Mouse (Mus musculus) limb, embryonic 11.5 days (tissue): ENCODE results near the gene Gm17655. TPM values are rescaled to one million over a fixed set of nuclear protein-coding genes. Genes with fewer than 3 reads are reported as not detected.
A peak's percentile ranks its signal among the peaks of the same experiment; 100 is the strongest.

ENCODE experiments used
- ATAC-seq: fragments of 200-750 bp; cut with Nextera tagmentation; 2 replicates; pipeline ENCODE4 v1.8.0; 2017; ENCODE audit warnings: low read depth; ENCODE audit not compliant: insufficient number of reproducible peaks, low FRiP score, low TSS enrichment
- DNase-seq: peaks from one replicate; pipeline ENCODE4 v3.0.0-alpha.2; 2015; ENCODE audit warnings: low spot score
- H3K27ac ChIP-seq: fragments of 300-500 bp; sonication (generic); replicated peaks from 2 replicates; pipeline ENCODE4 v1.5.1; 2014; ENCODE audit warnings: low read depth, mild to moderate bottlenecking, low read length
- H3K27me3 ChIP-seq: fragments of 300-500 bp; sonication (generic); 2 replicates; pipeline ENCODE4 v1.6.1; 2014; ENCODE audit warnings: mild to moderate bottlenecking, low read length, mixed read lengths; ENCODE audit not compliant: control insufficient read depth, insufficient read depth
- H3K36me3 ChIP-seq: fragments of 300-500 bp; sonication (generic); 2 replicates; pipeline ENCODE4 v1.6.1; 2014; ENCODE audit warnings: mild to moderate bottlenecking, low read length, moderate library complexity, mixed read lengths; ENCODE audit not compliant: control insufficient read depth, insufficient read depth
- H3K4me1 ChIP-seq: fragments of 300-500 bp; sonication (generic); 2 replicates; pipeline ENCODE4 v1.6.1; 2014; ENCODE audit warnings: low read length, mixed read lengths; ENCODE audit not compliant: control insufficient read depth, insufficient read depth
- H3K4me2 ChIP-seq: fragments of 300-500 bp; sonication (generic); 2 replicates; pipeline ENCODE4 v1.6.1; 2014; ENCODE audit warnings: low read depth, mild to moderate bottlenecking, moderate library complexity; ENCODE audit not compliant: severe bottlenecking
- H3K4me3 ChIP-seq: fragments of 300-500 bp; sonication (generic); 2 replicates; pipeline ENCODE4 v1.5.1; 2014; ENCODE audit warnings: low read depth, low read length
- H3K9ac ChIP-seq: fragments of 300-500 bp; sonication (generic); 2 replicates; pipeline ENCODE4 v1.6.1; 2014; ENCODE audit warnings: mild to moderate bottlenecking, low read length
- H3K9me3 ChIP-seq: fragments of 300-500 bp; sonication (generic); 2 replicates; pipeline ENCODE4 v1.6.1; 2016; ENCODE audit warnings: low read length; ENCODE audit not compliant: control insufficient read depth
- WGBS: fragments of 180-500 bp; shearing (Covaris S2); extraction: QIAGEN DNeasy Blood & Tissue Kit; methylation state at CpG from one replicate; pipeline ENCODE4 v1.1.7; 2014; 5-methylcytosine and 5-hydroxymethylcytosine counted together
- polyA plus RNA-seq: library from polyadenylated mRNA; unstranded; fragments of >200 nt; fragmentation: Nextera tagmentation; extraction: Ambion mirVana; gene quantifications from 2 replicates; pipeline ENCODE4 v1.2.1, GENCODE M21; 2014

Gene Gm17655
- polyA plus RNA-seq, 1 experiment from 2014 or later, result 8.3 TPM

DNA sequence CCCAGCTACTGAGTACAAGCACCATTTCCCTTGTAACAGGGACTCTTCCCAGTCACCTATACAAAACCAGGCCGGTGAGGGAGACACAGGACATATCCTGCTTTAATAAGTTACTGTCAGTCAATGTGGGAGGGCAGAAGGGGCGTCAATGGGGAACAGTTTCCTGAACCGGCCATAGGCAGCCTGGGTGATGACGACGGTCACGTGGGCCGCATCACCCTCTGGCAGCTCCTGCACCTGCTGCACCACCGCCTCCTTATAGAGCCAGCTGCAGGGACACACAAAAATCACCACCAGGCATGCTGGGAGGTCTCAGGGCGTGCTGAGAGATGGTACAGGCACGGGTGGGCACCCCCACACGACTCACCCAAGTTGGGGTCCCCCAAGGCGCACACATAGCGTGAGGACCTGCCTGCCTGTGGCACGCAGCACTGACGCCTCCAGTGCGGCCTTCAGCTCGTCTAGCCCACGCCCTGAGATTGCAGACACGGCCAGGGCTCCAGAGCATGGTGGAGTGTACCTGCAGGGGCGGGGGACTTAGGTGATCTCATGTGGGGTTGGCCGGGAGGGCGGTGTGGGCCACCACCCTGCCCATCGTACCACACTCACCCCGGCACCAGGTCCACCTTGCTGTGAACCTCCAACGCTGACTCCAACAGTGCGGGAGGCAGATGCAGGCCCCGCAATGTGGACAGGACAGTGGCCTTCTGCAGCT, 31.7 kb upstream of the Gm17655 start:
- ATAC-seq (no peak), DNase-seq (no peak)
- Histone ChIP-seq H3K9ac (no peak overlapping the region), H3K27me3 (no peaks in the 10 kb centered on the region), H3K36me3 (peaks cover 29% of the 10 kb centered on the region), H3K4me3 (no peak overlapping the region), H3K27ac (no peak overlapping the region), H3K4me2 (no peak overlapping the region), H3K9me3 (no peaks in the 10 kb centered on the region), H3K4me1 (peaks cover 17% of the 10 kb centered on the region)
- WGBS, result 93% methylated on average over 27 of the region's 27 CpGs

DNA sequence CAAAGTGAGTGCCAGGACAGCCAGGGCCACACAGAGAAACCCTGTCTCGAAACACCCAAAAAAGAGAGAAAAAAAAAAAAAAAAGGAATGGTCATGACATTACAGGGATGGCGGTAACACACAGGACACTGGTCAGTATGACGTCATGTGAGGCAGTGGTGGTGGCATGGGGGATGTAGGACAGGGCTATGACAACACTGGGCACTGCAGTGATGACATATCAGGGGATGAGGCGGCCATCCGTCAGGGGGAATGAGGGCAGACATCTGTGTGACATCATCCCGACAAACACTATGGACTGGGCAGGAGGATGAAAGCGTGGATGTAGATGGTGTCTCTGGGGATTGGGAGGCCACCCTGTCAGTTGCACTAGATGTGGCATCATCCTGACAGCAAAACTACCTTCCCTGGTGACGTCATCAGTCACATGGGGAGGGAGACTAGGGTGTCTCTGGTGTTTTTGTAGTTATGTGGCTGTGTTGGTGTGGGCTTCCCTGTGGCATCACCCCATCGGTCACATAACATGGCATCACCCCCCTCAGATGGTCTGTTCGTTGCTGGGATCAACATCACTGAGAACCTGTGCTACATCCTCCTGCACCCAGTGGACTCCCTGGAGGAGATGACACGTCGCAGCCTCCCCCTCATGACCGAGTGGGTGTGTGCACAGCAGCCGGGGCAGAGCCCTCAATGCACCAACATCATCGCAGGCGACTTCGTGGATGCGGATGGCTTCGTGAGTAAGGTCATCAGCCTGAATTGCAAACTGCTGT, 30.7 kb upstream of the Gm17655 start:
- ATAC-seq, result no peak
- Histone ChIP-seq H3K27ac (no peak overlapping the region), H3K9me3 (no peaks in the 10 kb centered on the region), H3K27me3 (no peaks in the 10 kb centered on the region), H3K4me1 (peaks cover 17% of the 10 kb centered on the region), H3K36me3 (peaks cover 29% of the 10 kb centered on the region), H3K4me3 (no peak overlapping the region), H3K9ac (no peak overlapping the region), H3K4me2 (no peak overlapping the region)
- 95% methylated on average over 19 of the region's 19 CpGs for WGBS
- no peak for DNase-seq

DNA sequence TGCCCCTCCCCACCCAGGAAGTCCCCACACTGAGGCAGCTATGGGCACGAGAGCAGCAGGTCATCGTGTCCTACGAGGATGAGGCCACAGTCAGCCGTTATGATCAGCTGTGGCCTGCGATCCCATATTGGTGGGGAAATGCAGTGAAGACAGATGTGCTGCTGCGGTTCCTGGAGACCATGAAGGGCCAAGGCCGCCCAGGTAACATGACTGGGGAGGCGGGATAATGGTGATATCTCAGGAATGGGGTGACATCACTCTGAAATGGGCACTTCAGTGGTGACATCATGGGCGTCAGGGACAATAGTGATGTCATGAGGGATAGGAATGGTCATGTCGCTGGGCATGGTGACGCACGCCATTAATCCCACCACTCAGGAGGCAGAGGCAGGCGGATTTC, 30.1 kb upstream of the Gm17655 start:
- H3K36me3 ChIP-seq, result peaks cover 29% of the 10 kb centered on the region
- H3K4me3 ChIP-seq, result no peak overlapping the region
- no peaks in the 10 kb centered on the region for H3K9me3 ChIP-seq
- DNase-seq, result no peak
- no peak overlapping the region for H3K4me2 ChIP-seq
- no peak for ATAC-seq
- no peak overlapping the region for H3K9ac ChIP-seq
- no peaks in the 10 kb centered on the region for H3K27me3 ChIP-seq
- H3K4me1 ChIP-seq, result peaks cover 17% of the 10 kb centered on the region
- no peak overlapping the region for H3K27ac ChIP-seq
- 89% methylated on average over 13 of the region's 13 CpGs for WGBS

DNA sequence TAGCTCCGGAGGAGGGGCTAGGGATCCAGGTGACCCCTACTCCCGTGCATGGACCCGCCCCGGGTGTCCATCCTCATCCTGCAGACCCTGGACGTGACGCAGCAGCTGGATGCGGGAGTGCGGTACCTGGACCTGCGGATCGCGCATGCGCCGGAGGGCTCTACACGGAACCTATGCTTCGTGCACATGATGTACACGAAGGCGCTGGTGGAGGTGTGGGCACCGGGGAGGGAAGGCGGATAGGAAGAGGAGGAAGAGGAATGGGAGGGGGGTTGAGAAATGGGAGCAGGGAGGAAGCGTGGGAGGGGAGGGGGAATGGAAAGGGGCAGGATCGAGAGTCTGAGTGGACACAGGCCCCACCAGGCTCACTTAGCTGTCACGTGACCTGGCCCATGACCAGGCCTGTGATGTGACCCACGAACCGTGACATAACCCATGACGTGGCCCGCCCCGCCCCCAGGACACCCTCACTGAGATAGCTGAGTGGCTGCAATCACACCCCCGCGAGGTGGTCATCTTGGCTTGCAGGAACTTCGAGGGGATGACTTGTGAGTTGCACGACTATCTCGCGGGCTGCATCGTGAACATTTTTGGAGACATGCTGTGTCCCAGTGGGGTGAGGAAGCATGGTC, 29.5 kb upstream of the Gm17655 start:
- WGBS, result 18% methylated on average over 34 of the region's 34 CpGs
- ATAC-seq (peak; percentile 8; the same call in 1 of the 2 replicates), DNase-seq (peak; percentile 38)
- peak overlapping the region; percentile 22 for H3K4me3 ChIP-seq
- no peak overlapping the region for H3K27ac ChIP-seq
- H3K27me3 ChIP-seq, result no peaks in the 10 kb centered on the region
- peaks cover 14% of the 10 kb centered on the region for H3K4me1 ChIP-seq
- peaks cover 29% of the 10 kb centered on the region for H3K36me3 ChIP-seq
- H3K9ac ChIP-seq, result 0 out of 2 replicates have a peak overlapping the region, but pooled peaks have one; percentile 17
- no peaks in the 10 kb centered on the region for H3K9me3 ChIP-seq
- H3K4me2 ChIP-seq, result peak overlapping the region; percentile 58

DNA sequence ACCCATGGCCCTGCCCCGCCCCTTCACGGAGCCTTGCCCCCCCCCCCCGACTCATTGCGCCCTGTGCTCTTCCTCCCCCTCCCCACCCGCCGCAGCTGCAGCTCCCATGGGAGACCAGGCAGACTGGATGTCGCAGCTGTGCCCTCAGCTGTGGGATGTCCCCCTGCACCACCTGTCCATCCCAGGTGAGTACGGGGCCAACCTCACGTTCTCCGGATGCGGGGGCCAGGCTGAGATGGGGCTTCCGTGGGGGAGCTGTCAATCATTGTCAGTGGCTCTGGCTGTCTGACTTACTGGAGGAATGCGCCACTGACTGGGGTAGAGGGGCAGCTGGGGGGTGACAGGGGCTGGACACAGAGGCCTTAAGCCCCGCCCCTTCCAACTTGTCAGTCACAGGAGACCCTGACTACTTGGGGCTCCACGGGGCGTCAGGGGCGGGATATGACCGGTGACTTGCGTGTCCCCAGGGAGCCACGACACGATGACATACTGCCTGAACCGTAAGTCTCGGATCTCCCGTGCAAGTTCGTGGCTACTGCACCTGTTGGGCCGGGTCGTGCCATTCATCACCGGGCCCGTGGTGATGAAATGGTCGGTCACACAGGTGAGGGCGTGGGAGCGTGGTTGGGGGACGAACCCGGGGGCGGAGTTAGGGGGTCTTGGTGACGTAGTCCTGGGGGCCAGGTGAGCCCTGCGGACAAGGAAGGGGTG, 28.8 kb upstream of the Gm17655 start:
- DNase-seq, result peak; percentile 52
- Histone ChIP-seq H3K27ac (no peak overlapping the region), H3K9me3 (no peaks in the 10 kb centered on the region), H3K4me2 (peak overlapping the region; percentile 58), H3K4me3 (peak overlapping the region; percentile 22), H3K4me1 (peaks cover 10% of the 10 kb centered on the region), H3K9ac (no peak overlapping the region), H3K27me3 (no peaks in the 10 kb centered on the region), H3K36me3 (peaks cover 26% of the 10 kb centered on the region)
- 1% methylated on average over 37 of the region's 37 CpGs for WGBS
- ATAC-seq, result peak; percentile 8; the same call in 1 of the 2 replicates

DNA sequence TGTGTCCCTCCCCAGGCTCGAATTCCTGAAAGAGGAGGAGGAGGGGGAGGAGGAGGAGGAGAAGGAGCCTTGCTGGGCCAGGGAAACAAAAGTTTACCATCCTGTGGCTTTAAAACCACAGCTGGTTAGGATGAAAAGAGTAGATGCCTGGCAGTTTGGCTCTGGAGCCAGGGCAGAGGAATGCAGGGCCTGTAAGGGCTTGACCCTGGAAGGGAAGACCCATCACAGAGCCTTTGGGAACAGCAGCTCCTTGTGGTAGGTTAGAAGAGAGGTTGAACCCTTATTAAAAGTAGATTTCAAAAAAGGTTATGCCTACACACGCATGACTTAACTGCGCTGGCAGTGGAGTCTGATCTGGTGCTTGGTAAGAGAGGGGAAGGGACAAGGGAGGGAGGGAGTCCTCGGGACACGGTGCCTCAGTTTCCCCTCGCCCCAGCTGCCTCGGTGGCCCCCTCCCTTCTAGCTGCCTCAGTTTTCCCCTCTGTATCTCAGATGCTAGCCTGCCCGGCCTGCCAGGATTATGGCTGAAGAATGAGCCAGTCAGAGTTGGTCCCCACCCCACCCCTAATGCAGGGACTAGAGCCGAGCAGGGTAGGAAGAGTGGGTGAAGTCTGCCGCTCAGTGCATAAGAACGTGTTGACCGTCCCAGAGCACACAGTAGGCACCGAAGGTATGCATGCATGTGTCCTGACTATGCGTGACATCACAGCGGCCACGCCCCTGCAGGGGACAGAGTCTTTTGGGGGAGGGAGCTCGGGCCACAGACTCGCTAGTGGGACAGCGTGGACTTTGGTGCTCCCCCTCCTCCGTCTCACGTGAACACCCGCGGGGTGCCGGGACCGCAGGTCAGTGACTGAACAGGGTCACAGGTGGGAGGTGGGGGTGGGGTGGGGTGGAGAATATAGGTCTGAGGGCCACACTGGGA, 27.6 kb upstream of the Gm17655 start, which contains the start of gene Plcxd1:
Gene Plcxd1 (plus strand): TSS at position 314 of the 925 bp plus-strand sequence.
- ATAC-seq, result no peak; the same call in 1 of the 2 replicates

DNA sequence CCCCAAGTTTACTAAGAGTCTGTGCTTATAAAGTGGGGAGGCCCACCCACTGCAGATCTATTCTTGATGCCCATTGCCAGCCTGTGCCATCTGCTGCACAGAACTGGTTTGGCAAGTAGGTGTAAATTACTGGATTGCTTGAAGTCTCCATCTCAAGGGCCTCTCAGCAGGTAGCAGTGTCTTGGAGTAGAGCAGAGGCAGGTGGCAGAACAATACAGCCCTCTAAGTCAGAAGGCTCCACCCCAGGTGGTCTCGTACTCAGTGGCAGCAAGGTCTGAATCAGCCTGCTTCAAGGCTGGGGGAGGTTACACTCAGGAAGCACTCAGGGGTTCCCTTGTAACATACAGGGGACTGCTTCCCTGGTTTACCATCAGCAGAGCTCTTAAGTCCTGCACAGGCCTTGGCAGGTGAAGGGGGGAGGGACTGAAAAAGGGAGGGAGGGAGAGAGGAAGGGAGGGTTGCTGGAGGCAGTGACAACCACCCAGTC, 26.7 kb upstream of the Gm17655 start:
- H3K4me3 ChIP-seq, result no peak overlapping the region
- no peak overlapping the region for H3K9ac ChIP-seq
- H3K27me3 ChIP-seq, result no peaks in the 10 kb centered on the region
- peaks cover 12% of the 10 kb centered on the region for H3K36me3 ChIP-seq
- H3K4me1 ChIP-seq, result peaks cover 10% of the 10 kb centered on the region
- WGBS, result 25% methylated on average over 1 of the region's 1 CpGs
- no peak overlapping the region for H3K27ac ChIP-seq
- DNase-seq (peak; percentile 27), ATAC-seq (no peak)
- no peak overlapping the region for H3K4me2 ChIP-seq
- H3K9me3 ChIP-seq, result no peaks in the 10 kb centered on the region

More for the DNA sequence above, 27.6 kb upstream of the Gm17655 start, which contains the start of gene Plcxd1:
- Histone ChIP-seq H3K9ac (no peak within 1 kb of the TSS), H3K4me1 (peaks cover 10% of the 10 kb centered on the region), H3K4me3 (peak within 1 kb of the TSS; percentile 22), H3K4me2 (peak within 1 kb of the TSS; percentile 58), H3K27ac (no peak within 1 kb of the TSS), H3K27me3 (no peaks in the 10 kb centered on the region), H3K36me3 (peaks cover 18% of the 10 kb centered on the region), H3K9me3 (no peaks in the 10 kb centered on the region)
- peak; percentile 37 for DNase-seq
- WGBS, result 5% methylated on average over 24 of the region's 25 CpGs
